8 mouse cellular contexts compared by ENCODE assay signal in the genomic region with DNA sequence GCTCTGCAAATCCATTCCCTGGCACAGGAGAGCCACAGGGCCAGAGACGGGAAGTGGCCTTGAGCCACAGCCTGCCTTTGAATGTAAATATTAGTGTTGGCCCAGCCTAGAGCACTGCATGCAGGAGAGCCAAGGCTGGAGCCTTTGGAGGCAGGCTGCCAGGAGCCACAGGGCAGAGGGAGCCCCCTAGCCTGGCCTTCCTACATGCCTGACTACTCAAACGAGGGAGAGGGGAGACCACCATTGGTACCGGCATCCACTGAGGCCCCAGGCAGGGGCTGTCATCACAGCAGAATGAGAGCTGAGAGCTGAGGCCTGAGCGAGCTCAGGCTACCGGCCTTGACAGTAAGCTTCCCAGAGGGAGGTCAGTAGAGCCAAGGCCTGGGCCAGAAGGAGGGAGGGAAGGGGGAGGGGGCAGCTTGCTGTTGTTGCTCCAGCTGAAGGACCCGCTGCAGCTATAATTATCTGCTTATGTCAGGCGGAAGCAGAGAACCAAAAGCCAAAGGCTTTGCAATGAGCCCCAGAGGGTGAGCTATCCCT.
DNase-seq lines count a peak whose midpoint lies in the region; ATAC-seq and TF ChIP-seq lines count a peak whose summit lies in the region.

No protein-coding gene starts in this region.

- intact Hi-C loops in gastrocnemius, postnatal 14 days (cut with DNase I; ENCODE audit: low total_unique reads): no loop called here
- intact Hi-C loops in left cerebral cortex, postnatal 14 days (cut with DNase I): no loop called here

- H3K4me2 ChIP-seq in intestine, postnatal 0 days (replicated peaks; ENCODE audit: low read depth): 0 out of 2 replicates have a peak overlapping the region, but pooled peaks have one; percentile 4
- H3K4me2 ChIP-seq in liver, embryonic 16.5 days (ENCODE audit: low read depth, low read length): no peak overlapping the region

- no peak overlapping the region for H3K4me3 ChIP-seq in intestine, postnatal 0 days (ENCODE audit: low read depth, low read length)
- H3K4me3 ChIP-seq in liver, embryonic 16.5 days (ENCODE audit: low read depth, low read length): no peak overlapping the region

- H3K27ac ChIP-seq in intestine, postnatal 0 days (ENCODE audit: low read depth, low read length): peak overlapping the region; percentile 36
- peak overlapping the region; percentile 57 for H3K27ac ChIP-seq in liver, embryonic 16.5 days (ENCODE audit: low read length)

- no peaks in the 10 kb centered on the region for H3K9me3 ChIP-seq in intestine, postnatal 0 days (ENCODE audit: control insufficient read depth)
- no peaks in the 10 kb centered on the region for H3K9me3 ChIP-seq in liver, embryonic 16.5 days (replicated peaks; ENCODE audit: control insufficient read depth, low read length)

- TF ChIP-seq CTCF in intestine, postnatal 0 days (IDR thresholded peaks at IDR 0.05; ENCODE audit: low read depth): 0 out of 2 replicates have a peak, but pooled peaks have one; percentile 14

- no peaks in the 10 kb centered on the region for H3K36me3 ChIP-seq in intestine, postnatal 0 days (ENCODE audit: control insufficient read depth, insufficient read depth)
- no peaks in the 10 kb centered on the region for H3K36me3 ChIP-seq in liver, embryonic 16.5 days (ENCODE audit: control insufficient read depth, insufficient read depth)

- H3K9ac ChIP-seq in intestine, postnatal 0 days (ENCODE audit: low read depth, low read length): no peak overlapping the region
- H3K9ac ChIP-seq in liver, embryonic 16.5 days (ENCODE audit: low read depth, low read length): no peak overlapping the region

- WGBS in intestine, postnatal 0 days: 31% methylated on average over 7 of the region's 7 CpGs
- 21% methylated on average over 7 of the region's 7 CpGs for WGBS in liver, embryonic 16.5 days (ENCODE audit: insufficient replicate concordance)

- peak; percentile 16; the same call in 1 of the 2 replicates for ATAC-seq in intestine, postnatal 0 days
- ATAC-seq in liver, embryonic 16.5 days (ENCODE audit: low read depth): peak; percentile 81

- peak; percentile 58 to 69 for DNase-seq in cerebellum, postnatal 10 days
- DNase-seq in cerebellum, adult 8-10 months: no peak
- peak; percentile 66 for DNase-seq in gastrocnemius, postnatal 14 days
- peak; percentile 37 for DNase-seq in ovary, postnatal 14 days (ENCODE audit: low spot score)
- no peak for DNase-seq in left cerebral cortex, adult 9 months (ENCODE audit: low spot score in 2 of 2)
- no peak for DNase-seq in left cerebral cortex, postnatal 14 days (ENCODE audit: low spot score in 2 of 2)

- H3K4me1 ChIP-seq in intestine, postnatal 0 days (replicated peaks; ENCODE audit: control insufficient read depth, insufficient read depth, low read length): peaks cover 7% of the 10 kb centered on the region
- peaks cover 10% of the 10 kb centered on the region for H3K4me1 ChIP-seq in liver, embryonic 16.5 days (ENCODE audit: control insufficient read depth, low read depth, low read length)

- H3K27me3 ChIP-seq in intestine, postnatal 0 days (replicated peaks; ENCODE audit: control insufficient read depth, insufficient read depth, low read length): no peaks in the 10 kb centered on the region
- H3K27me3 ChIP-seq in liver, embryonic 16.5 days (ENCODE audit: control insufficient read depth, insufficient read depth, low read depth, low read length): no peaks in the 10 kb centered on the region

Comparison
In these comparisons a context has a peak if more than half of its experiments do, and no peak if none do; other contexts are left out.
1. DNase-seq: peak in cerebellum, postnatal 10 days (2 of 2), gastrocnemius, postnatal 14 days (single experiment) and ovary, postnatal 14 days (single experiment); none in cerebellum, adult 8-10 months (single experiment), left cerebral cortex, adult 9 months (0 of 2) and left cerebral cortex, postnatal 14 days (0 of 2).